Mouse (Mus musculus) kidney, adult 2 months (tissue): ENCODE measurements at regions not wholly inside any gene's neighbourhood (a gene's known extent, or its start where the extent isn't known, plus 50 kb on each side); places are given as distances from the start of the nearest gene placed in this dataset.

Experiments used
- CTCF ChIP-seq: fragments of 200-500 bp; conservative IDR thresholded peaks from 2 replicates; pipeline ENCODE4 v1.5.1; 2011; ENCODE audit warnings: low read depth, mild to moderate bottlenecking, control low read depth, low read length, moderate library complexity, mixed read lengths; ENCODE audit not compliant: insufficient read depth, insufficient read length
- POLR2A ChIP-seq: fragments of 200-500 bp; IDR thresholded peaks from one replicate; pipeline ENCODE4 v1.6.1; 2011; ENCODE audit warnings: low read depth, low read length, control low read depth

DNA sequence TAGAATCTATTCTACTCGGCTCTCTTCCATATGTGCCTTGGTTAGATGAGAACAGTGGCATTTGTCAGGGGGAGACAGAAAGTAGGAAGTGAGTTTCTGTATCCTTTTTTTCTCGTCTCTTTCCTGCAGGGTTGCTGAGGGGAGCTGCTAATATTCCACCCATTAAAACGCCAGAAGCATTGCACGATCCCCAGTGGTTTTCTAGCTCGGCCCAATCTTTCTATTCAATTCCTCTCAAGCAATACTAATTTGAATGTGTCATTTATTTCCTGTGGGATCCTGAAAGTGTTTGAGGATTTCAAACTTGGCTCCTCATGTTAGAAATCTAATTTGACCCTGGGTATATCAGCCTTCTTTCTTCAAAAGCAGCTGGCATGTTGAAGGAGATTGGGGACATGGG lies 176.9 kb downstream of the Pros1 start:
- no peak for TF ChIP-seq CTCF
- no peak for TF ChIP-seq POLR2A
